Mouse (Mus musculus) bone marrow macrophage, adult 2 months (primary cell): ENCODE results near the gene Ift22.

Experiments
- CTCF ChIP-seq: IDR thresholded peaks from 2 replicates; pipeline ENCODE4 v1.5.1; 2012; ENCODE audit warnings: low read depth, mild to moderate bottlenecking, low read length, moderate library complexity
- POLR2A ChIP-seq: IDR thresholded peaks from 2 replicates; pipeline ENCODE4 v1.6.1; 2012; ENCODE audit warnings: mild to moderate bottlenecking, low read depth, low read length, borderline replicate concordance

GRCm38 (mm10) chr5:136905630-136906029, 2.3 kb upstream of the Ift22 start:
- peak; percentile 33; the same call in 1 of the 2 replicates for TF ChIP-seq CTCF
- TF ChIP-seq POLR2A: no peak
